Mouse (Mus musculus): ENCODE results near the gene Bmp7. TPM values are rescaled to one million over a fixed set of nuclear protein-coding genes. Genes with fewer than 3 reads are reported as not detected.

Gene Bmp7
- polyA plus RNA-seq, 1 experiment, result 25.3 TPM

GRCm38 (mm10) chr2:172936844-172937243 lies 3.3 kb downstream of the Bmp7 start:
- Histone ChIP-seq H3K4me3 (ENCODE audit: control insufficient read depth, insufficient read depth, low read length) (no peak overlapping the region), H3K4me1 (replicated peaks; ENCODE audit: control insufficient read depth, insufficient read depth, low read length) (peaks cover 50% of the 10 kb centered on the region)
- WGBS, result 91% methylated on average over 5 of the region's 5 CpGs

GRCm38 (mm10) chr2:172935776-172936562 lies 4.2 kb downstream of the Bmp7 start:
- no peaks in the 10 kb centered on the region for H3K27me3 ChIP-seq (ENCODE audit: control insufficient read depth, insufficient read depth, low read length)
- H3K4me3 ChIP-seq (ENCODE audit: control insufficient read depth, insufficient read depth, low read length), result no peak overlapping the region
- no peaks in the 10 kb centered on the region for H3K36me3 ChIP-seq (ENCODE audit: control insufficient read depth, insufficient read depth, low read length)
- WGBS, result 94% methylated on average over 12 of the region's 12 CpGs
- DNase-seq, result no peak
- TF ChIP-seq POLR2A (IDR thresholded peaks at IDR 0.05; ENCODE audit: control insufficient read depth, extremely low read depth, insufficient read depth, low read length, poor library complexity) (no peak), CTCF (IDR thresholded peaks at IDR 0.05; ENCODE audit: borderline replicate concordance, control insufficient read depth, extremely low read depth, insufficient read depth, low read length, poor library complexity) (no peak)
- no peak overlapping the region for H3K27ac ChIP-seq (ENCODE audit: control insufficient read depth, insufficient read depth, low read length)
- H3K4me1 ChIP-seq (replicated peaks; ENCODE audit: control insufficient read depth, insufficient read depth, low read length), result peaks cover 49% of the 10 kb centered on the region

More at GRCm38 (mm10) chr2:172936844-172937243, 3.3 kb downstream of the Bmp7 start:
- no peak for DNase-seq
- Histone ChIP-seq H3K27me3 (ENCODE audit: control insufficient read depth, insufficient read depth, low read length) (no peaks in the 10 kb centered on the region), H3K36me3 (ENCODE audit: control insufficient read depth, insufficient read depth, low read length) (no peaks in the 10 kb centered on the region), H3K27ac (ENCODE audit: control insufficient read depth, insufficient read depth, low read length) (no peak overlapping the region)
- no peak for TF ChIP-seq POLR2A (IDR thresholded peaks at IDR 0.05; ENCODE audit: control insufficient read depth, extremely low read depth, insufficient read depth, low read length, poor library complexity)
- TF ChIP-seq CTCF (IDR thresholded peaks at IDR 0.05; ENCODE audit: borderline replicate concordance, control insufficient read depth, extremely low read depth, insufficient read depth, low read length, poor library complexity), result no peak

GRCm38 (mm10) chr2:172934891-172935740 lies 5.0 kb downstream of the Bmp7 start:
- WGBS, result 78% methylated on average over 30 of the region's 30 CpGs
- Histone ChIP-seq H3K27ac (ENCODE audit: control insufficient read depth, insufficient read depth, low read length) (no peak overlapping the region), H3K4me1 (replicated peaks; ENCODE audit: control insufficient read depth, insufficient read depth, low read length) (peaks cover 44% of the 10 kb centered on the region)

DNA sequence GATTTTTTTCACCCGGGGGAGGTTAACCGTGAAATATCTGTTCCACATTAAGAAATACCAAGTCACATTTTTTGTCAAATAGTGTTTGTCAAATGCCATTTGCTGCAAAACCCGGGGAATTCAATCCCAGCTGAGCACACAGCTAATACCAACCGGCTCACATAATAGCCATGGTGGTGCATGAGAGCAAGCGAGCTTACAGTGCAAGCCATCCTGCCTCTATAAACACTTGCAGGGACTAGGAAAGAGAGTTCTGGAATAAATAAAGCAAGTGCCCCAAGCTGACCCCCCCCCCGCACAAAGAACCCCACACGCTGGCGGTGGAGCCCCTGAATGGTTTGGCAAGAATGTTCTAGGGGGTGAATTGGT lies 5.7 kb downstream of the Bmp7 start:
- DNase-seq, result no peak
- Histone ChIP-seq H3K27me3 (ENCODE audit: control insufficient read depth, insufficient read depth, low read length) (no peaks in the 10 kb centered on the region), H3K4me3 (ENCODE audit: control insufficient read depth, insufficient read depth, low read length) (no peak overlapping the region), H3K4me1 (replicated peaks; ENCODE audit: control insufficient read depth, insufficient read depth, low read length) (peaks cover 40% of the 10 kb centered on the region), H3K27ac (ENCODE audit: control insufficient read depth, insufficient read depth, low read length) (no peak overlapping the region), H3K36me3 (ENCODE audit: control insufficient read depth, insufficient read depth, low read length) (no peaks in the 10 kb centered on the region)
- no peak for TF ChIP-seq POLR2A (IDR thresholded peaks at IDR 0.05; ENCODE audit: control insufficient read depth, extremely low read depth, insufficient read depth, low read length, poor library complexity)
- TF ChIP-seq CTCF (IDR thresholded peaks at IDR 0.05; ENCODE audit: borderline replicate concordance, control insufficient read depth, extremely low read depth, insufficient read depth, low read length, poor library complexity), result no peak
- WGBS, result 41% methylated on average over 8 of the region's 8 CpGs

More at GRCm38 (mm10) chr2:172934891-172935740, 5.0 kb downstream of the Bmp7 start:
- TF ChIP-seq CTCF (IDR thresholded peaks at IDR 0.05; ENCODE audit: borderline replicate concordance, control insufficient read depth, extremely low read depth, insufficient read depth, low read length, poor library complexity) (no peak), POLR2A (IDR thresholded peaks at IDR 0.05; ENCODE audit: control insufficient read depth, extremely low read depth, insufficient read depth, low read length, poor library complexity) (no peak)
- Histone ChIP-seq H3K27me3 (ENCODE audit: control insufficient read depth, insufficient read depth, low read length) (no peaks in the 10 kb centered on the region), H3K4me3 (ENCODE audit: control insufficient read depth, insufficient read depth, low read length) (no peak overlapping the region), H3K36me3 (ENCODE audit: control insufficient read depth, insufficient read depth, low read length) (no peaks in the 10 kb centered on the region)
- no peak for DNase-seq

GRCm38 (mm10) chr2:172933631-172934419 lies 6.3 kb downstream of the Bmp7 start:
- no peak for TF ChIP-seq CTCF (IDR thresholded peaks at IDR 0.05; ENCODE audit: borderline replicate concordance, control insufficient read depth, extremely low read depth, insufficient read depth, low read length, poor library complexity)
- no peak for TF ChIP-seq POLR2A (IDR thresholded peaks at IDR 0.05; ENCODE audit: control insufficient read depth, extremely low read depth, insufficient read depth, low read length, poor library complexity)
- Histone ChIP-seq H3K4me1 (replicated peaks; ENCODE audit: control insufficient read depth, insufficient read depth, low read length) (peaks cover 34% of the 10 kb centered on the region), H3K27ac (ENCODE audit: control insufficient read depth, insufficient read depth, low read length) (no peak overlapping the region), H3K27me3 (ENCODE audit: control insufficient read depth, insufficient read depth, low read length) (no peaks in the 10 kb centered on the region), H3K4me3 (ENCODE audit: control insufficient read depth, insufficient read depth, low read length) (no peak overlapping the region), H3K36me3 (ENCODE audit: control insufficient read depth, insufficient read depth, low read length) (no peaks in the 10 kb centered on the region)
- 9% methylated on average over 34 of the region's 34 CpGs for WGBS
- peak; percentile 40 for DNase-seq
